Mouse (Mus musculus): ENCODE data around the gene Scn3b.

DNA sequence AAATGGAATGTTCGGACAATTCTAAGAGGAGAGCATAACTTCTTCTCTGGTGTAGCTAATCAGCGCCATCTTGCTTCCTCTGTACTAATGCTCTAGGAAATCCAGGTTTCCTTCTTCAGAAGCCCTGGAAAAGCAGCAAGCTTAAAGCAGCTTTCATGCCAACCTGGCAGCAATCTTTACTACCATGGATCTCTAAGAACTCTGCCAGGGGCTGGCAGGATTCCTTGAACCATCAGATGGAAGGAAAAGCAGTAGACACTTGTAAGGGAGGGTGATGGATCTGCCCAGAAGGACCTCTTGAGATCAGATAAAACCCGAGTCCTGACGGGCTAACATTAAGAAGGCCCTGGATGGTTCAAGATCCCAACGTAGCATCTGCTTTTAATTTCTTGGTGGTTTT, 27.2 kb downstream of the Scn3b start:
- TF ChIP-seq CTCF (IDR thresholded peaks at IDR 0.05; ENCODE audit: insufficient read depth, low read length) (no peak), POLR2A (IDR thresholded peaks at IDR 0.05; ENCODE audit: borderline replicate concordance, extremely low read depth, low read depth, low read length) (no peak)

Measured in lung, adult 2 months (tissue).